Mouse (Mus musculus) E14TG2a.4 (cell line): ENCODE results near the gene Dclk2.

Source experiments
- CTCF ChIP-seq: conservative IDR thresholded peaks from 2 replicates; pipeline ENCODE4 v1.5.1; 2014; ENCODE audit warnings: low read length
- POU5F1 ChIP-seq: IDR thresholded peaks from 2 replicates; pipeline ENCODE4 v1.6.1; 2014; ENCODE audit warnings: low read length, borderline replicate concordance

- TF ChIP-seq CTCF (no peak), POU5F1 (no peak)
Measured at GRCm38 (mm10) chr3:86793264-86793663, 127.4 kb downstream of the Dclk2 start.
